Comparison of ENCODE assay signal across 25 mouse cellular contexts in genomic region chr2:134585243-134585642, GRCm38 (mm10). TPM values are rescaled to one million over a fixed set of nuclear protein-coding genes. Genes with fewer than 3 reads are reported as not detected.
A peak's percentile ranks its signal among the peaks of the same experiment; 100 is the strongest.
DNase-seq lines count a peak whose midpoint lies in the region; ATAC-seq and TF ChIP-seq lines count a peak whose summit lies in the region.
"Had no signal": no experiment of that assay in that cellular context is flagged by ENCODE, and none has a peak within 500 bp of the region (broad histone marks: within the 10 kb centered on the region; RNA-seq: fewer than 3 reads in every experiment).

No protein-coding gene starts in this region.

- H3K4me1 ChIP-seq in limb, embryonic 14.5 days (ENCODE audit: control insufficient read depth, insufficient read depth, low read length), result 0 out of 2 replicates have a peak, but pooled peaks cover 3% of the 10 kb centered on the region
- no peaks in the 10 kb centered on the region for H3K4me1 ChIP-seq in limb, embryonic 10.5 days
- H3K4me1 ChIP-seq: embryonic facial prominence, embryonic 12.5 days; heart, embryonic 12.5 days had no signal

- no peak overlapping the region for H3K9ac ChIP-seq in limb, embryonic 14.5 days (ENCODE audit: low read depth, low read length, severe bottlenecking)
- H3K9ac ChIP-seq: embryonic facial prominence, embryonic 12.5 days; forebrain, embryonic 12.5 days; forebrain, postnatal 0 days; heart, embryonic 12.5 days; hindbrain, embryonic 14.5 days had no signal

- peak; percentile 3 for DNase-seq in embryo, embryonic 11 days
- no peak for DNase-seq in embryo, embryonic 9.5 days (ENCODE audit: extremely low spot score)
- DNase-seq in limb, embryonic 14.5 days (ENCODE audit: low spot score), result peak; percentile 3
- DNase-seq in limb, embryonic 10.5 days (ENCODE audit: low spot score), result no peak
- DNase-seq in retina, postnatal 1 day, result peak; percentile 8
- no peak for DNase-seq in retina, embryonic 14.5 days (ENCODE audit: low spot score)
- no peak for DNase-seq in adrenal gland, postnatal 36 days
- DNase-seq in layer of hippocampus, adult 9-11 months, result no peak
- DNase-seq: adrenal gland, adult 2 months; cerebellum, adult 11-12 months; cerebellum, adult 9-11 months; forebrain, postnatal 0 days; gastrocnemius, postnatal 14 days had no signal

- H3K36me3 ChIP-seq in limb, embryonic 14.5 days (ENCODE audit: control insufficient read depth, insufficient read depth, low read length), result no peaks in the 10 kb centered on the region
- no peaks in the 10 kb centered on the region for H3K36me3 ChIP-seq in limb, embryonic 10.5 days
- H3K36me3 ChIP-seq: embryonic facial prominence, embryonic 12.5 days; forebrain, embryonic 12.5 days; heart, embryonic 12.5 days; hindbrain, embryonic 10.5 days had no signal

- TF ChIP-seq POLR2A in limb, embryonic 14.5 days (IDR thresholded peaks at IDR 0.05; ENCODE audit: borderline replicate concordance, extremely low read depth, insufficient read depth, insufficient read length), result no peak

- H3K4me2 ChIP-seq in limb, embryonic 14.5 days (replicated peaks; ENCODE audit: low read depth, low read length, severe bottlenecking), result no peak overlapping the region
- H3K4me2 ChIP-seq: embryonic facial prominence, embryonic 12.5 days; forebrain, embryonic 12.5 days; heart, embryonic 12.5 days; hindbrain, embryonic 14.5 days had no signal

- no peaks in the 10 kb centered on the region for H3K9me3 ChIP-seq in limb, embryonic 14.5 days (ENCODE audit: control insufficient read depth, low read length)
- H3K9me3 ChIP-seq in limb, embryonic 10.5 days (replicated peaks), result no peaks in the 10 kb centered on the region
- H3K9me3 ChIP-seq: embryonic facial prominence, embryonic 12.5 days; forebrain, embryonic 12.5 days; hindbrain, embryonic 10.5 days had no signal

- WGBS in limb, embryonic 14.5 days, result 69% methylated on average over 4 of the region's 4 CpGs
- WGBS in limb, embryonic 10.5 days, result 84% methylated on average over 4 of the region's 4 CpGs

- H3K27ac ChIP-seq in limb, embryonic 14.5 days (replicated peaks; ENCODE audit: low read depth, low read length), result no peak overlapping the region
- no peak overlapping the region for H3K27ac ChIP-seq in limb, embryonic 10.5 days
- H3K27ac ChIP-seq: embryonic facial prominence, embryonic 12.5 days; forebrain, embryonic 12.5 days; hindbrain, embryonic 10.5 days; hindbrain, embryonic 14.5 days had no signal

- no peak overlapping the region for H3K4me3 ChIP-seq in limb, embryonic 14.5 days (replicated peaks; ENCODE audit: low read length)
- no peak overlapping the region for H3K4me3 ChIP-seq in limb, embryonic 10.5 days
- H3K4me3 ChIP-seq: embryonic facial prominence, embryonic 12.5 days; forebrain, embryonic 12.5 days; heart, embryonic 12.5 days; hindbrain, embryonic 10.5 days had no signal

- ATAC-seq in limb, embryonic 14.5 days (ENCODE audit: low FRiP score, low read depth), result no peak
- ATAC-seq: forebrain, postnatal 0 days; inflammation-experienced regulatory T-cells, adult 6 months had no signal

- H3K27me3 ChIP-seq in limb, embryonic 14.5 days (ENCODE audit: control insufficient read depth, insufficient read depth, low read length), result no peaks in the 10 kb centered on the region
- no peaks in the 10 kb centered on the region for H3K27me3 ChIP-seq in limb, embryonic 10.5 days (ENCODE audit: low read depth, poor library complexity, severe bottlenecking)
- H3K27me3 ChIP-seq: embryonic facial prominence, embryonic 12.5 days; forebrain, embryonic 12.5 days; heart, embryonic 12.5 days had no signal

RNA-seq across cellular contexts. Expression of gene Hao1, which starts 31.1 kb away (rescaled TPM):
- 0.03 TPM in 1 of 2 replicates, not detected in the other for polyA plus RNA-seq in limb, embryonic 14.5 days (2012; rRNA removed)
- 0.08 TPM in 1 of 2 replicates, not detected in the other for polyA plus RNA-seq in limb, embryonic 14.5 days (2014; fragmentation: Nextera tagmentation; extraction: Ambion mirVana)
- not detected in 2 replicates for polyA plus RNA-seq in limb, embryonic 10.5 days (2016; fragmentation: Nextera tagmentation; extraction: Ambion mirVana)
- 1 to 10 TPM in 1 of 2 experiments, under 1 TPM in 1; 0.13 to 1.1 TPM for total RNA-seq in adrenal gland, postnatal 36 days (2021)
- total RNA-seq: gastrocnemius, adult 18-20 months; gastrocnemius, postnatal 14 days; heart, adult 8-10 months; heart, postnatal 25 days; MEL had no signal
- polyA plus RNA-seq: adrenal gland, adult 2 months; embryonic facial prominence, embryonic 12.5 days; forebrain, embryonic 12.5 days; gonadal fat pad, adult 2 months; heart, embryonic 16.5 days; hindbrain, embryonic 10.5 days; hindbrain, embryonic 14.5 days; inflammation-experienced regulatory T-cells, adult 6 months had no signal

RNA-seq across cellular contexts. Expression of gene Tmx4, which starts 58.7 kb away (rescaled TPM):
- polyA plus RNA-seq in limb, embryonic 14.5 days (2012; rRNA removed), result 10.5 and 10.7 TPM in 2 replicates
- 18.8 and 20.1 TPM in 2 replicates for polyA plus RNA-seq in limb, embryonic 14.5 days (2014; fragmentation: Nextera tagmentation; extraction: Ambion mirVana)
- 15.0 and 24.3 TPM in 2 replicates for polyA plus RNA-seq in limb, embryonic 10.5 days (2016; fragmentation: Nextera tagmentation; extraction: Ambion mirVana)
- total RNA-seq in adrenal gland, postnatal 36 days (2021), result 10 to 100 TPM; 34.3 to 42.4 TPM

Comparison
In these comparisons a context has a peak if more than half of its experiments do, and no peak if none do; other contexts are left out.
1. DNase-seq: peak in embryo, embryonic 11 days (single experiment), limb, embryonic 14.5 days (single experiment) and retina, postnatal 1 day (single experiment); none in embryo, embryonic 9.5 days (single experiment), limb, embryonic 10.5 days (single experiment), retina, embryonic 14.5 days (single experiment), adrenal gland, postnatal 36 days (0 of 2) and layer of hippocampus, adult 9-11 months (single experiment).